Mouse (Mus musculus) cerebellum, adult 18-20 months (tissue): ENCODE measurements around the gene Vmn2r17.

Experiments used
- DNase-seq, 2 experiments: peaks; one replicate each; pipeline ENCODE4 v3.0.0; 2021

Vmn2r17 gene

GRCm38 (mm10) chr5:109419388-109419787 is at the start of gene Vmn2r17:
Gene Vmn2r17, plus strand, starts transcription at chr5:109419688.
- no peak for DNase-seq

- DNase-seq, result peak; percentile 15 to 38
Measured at GRCm38 (mm10) chr5:109466576-109467506, 47.4 kb downstream of the Vmn2r17 start.

DNA sequence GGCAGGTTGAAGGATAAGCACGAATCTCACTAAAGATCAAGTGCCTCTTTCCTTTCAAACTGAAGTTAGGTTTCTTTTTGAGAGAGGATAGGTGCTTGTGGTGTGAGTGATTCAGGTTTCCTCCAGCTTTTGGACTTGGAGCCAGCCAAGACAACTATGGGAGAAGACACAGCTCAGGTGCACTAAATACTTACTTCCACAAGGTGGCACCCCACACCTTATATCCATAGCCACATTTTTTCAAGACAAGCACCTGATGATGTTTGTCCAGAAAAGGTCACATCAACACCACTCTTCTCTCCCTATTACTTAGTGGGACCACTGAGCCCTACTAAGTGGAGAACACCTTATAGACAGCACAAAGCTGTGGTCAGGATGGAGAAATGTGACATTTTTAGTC is 87.2 kb downstream of the Vmn2r17 start:
- DNase-seq, result peak; percentile 29 to 41
